Mouse (Mus musculus) lung, postnatal 10 days (tissue): ENCODE data around the gene Steap4.

ENCODE experiments used
- DNase-seq: peaks from one replicate; pipeline ENCODE4 v3.0.0; 2021

The Steap4 gene

GRCm38 (mm10) chr5:7993766-7994165 lies 33.5 kb downstream of the Steap4 start:
- no peak for DNase-seq

- DNase-seq, result no peak
These were observed 35.1 kb downstream of the Steap4 start for GRCm38 (mm10) chr5:7995288-7995897.

- DNase-seq, result peak; percentile 11
These were observed 36.3 kb downstream of the Steap4 start for GRCm38 (mm10) chr5:7996401-7997044.

GRCm38 (mm10) chr5:7997086-7997485 lies 36.8 kb downstream of the Steap4 start:
- DNase-seq, result no peak

- no peak for DNase-seq
These were observed 40.2 kb downstream of the Steap4 start for GRCm38 (mm10) chr5:8000466-8000865.

- DNase-seq, result no peak
These were observed 42.6 kb downstream of the Steap4 start for GRCm38 (mm10) chr5:8002827-8003226.

- DNase-seq, result no peak
These were observed 53.0 kb downstream of the Steap4 start for GRCm38 (mm10) chr5:8013276-8013675.
